Mouse (Mus musculus) testis, postnatal 14 days (tissue): ENCODE results near the gene Galns.

Source experiments
- DNase-seq: peaks from one replicate; pipeline ENCODE4 v3.0.0; 2021; ENCODE audit warnings: low spot score

The Galns gene

GRCm38 (mm10) chr8:122537033-122537432 lies 74.2 kb downstream of the Galns start:
- peak; percentile 87 for DNase-seq

GRCm38 (mm10) chr8:122531312-122531711 lies 80.0 kb downstream of the Galns start:
- no peak for DNase-seq

GRCm38 (mm10) chr8:122529159-122529558 lies 82.1 kb downstream of the Galns start:
- no peak for DNase-seq
